Mouse (Mus musculus) C2C12 (cell line): ENCODE results near the gene Samd8. TPM values are rescaled to one million over a fixed set of nuclear protein-coding genes. Genes with fewer than 3 reads are reported as not detected.
A peak's percentile ranks its signal among the peaks of the same experiment; 100 is the strongest.

Experiments
- H3K27me3 ChIP-seq: one replicate; pipeline ENCODE4 v1.6.1; 2011; ENCODE audit not compliant: control insufficient read depth, insufficient read depth, insufficient read length
- H3K36me3 ChIP-seq: one replicate; pipeline ENCODE4 v1.6.1; 2011; ENCODE audit not compliant: control insufficient read depth, insufficient read depth
- H3K4me3 ChIP-seq: one replicate; pipeline ENCODE4 v1.5.1; 2011; ENCODE audit warnings: mild to moderate bottlenecking, control low read depth; ENCODE audit not compliant: poor library complexity, insufficient read depth, severe bottlenecking
- H3K79me2 ChIP-seq: one replicate; pipeline ENCODE4 v1.6.1; 2011; ENCODE audit not compliant: control insufficient read depth, insufficient read depth
- H3K79me3 ChIP-seq: one replicate; pipeline ENCODE4 v1.6.1; 2011; ENCODE audit warnings: low read depth, control low read depth
- H3ac ChIP-seq: one replicate; pipeline ENCODE3; 2011; ENCODE audit warnings: low read depth; ENCODE audit not compliant: control insufficient read depth, insufficient read length
- CEBPB ChIP-seq: IDR thresholded peaks from one replicate; pipeline ENCODE4 v1.6.1; 2011; ENCODE audit warnings: low read depth, mild to moderate bottlenecking, control low read depth, moderate library complexity
- CTCF ChIP-seq: IDR thresholded peaks from one replicate; pipeline ENCODE4 v1.5.1; 2011; ENCODE audit not compliant: control insufficient read depth, insufficient read depth, insufficient read length
- FOSL1 ChIP-seq: IDR thresholded peaks from one replicate; pipeline ENCODE4 v1.8.0; 2011; ENCODE audit warnings: mild to moderate bottlenecking, low read length; ENCODE audit not compliant: poor library complexity, insufficient read depth, severe bottlenecking
- MAX ChIP-seq: IDR thresholded peaks from one replicate; pipeline ENCODE4 v1.6.1; 2011; ENCODE audit warnings: mild to moderate bottlenecking, control low read depth
- MYOD1 ChIP-seq: IDR thresholded peaks from one replicate; pipeline ENCODE4 v1.6.1; 2011; ENCODE audit warnings: low read depth; ENCODE audit not compliant: control insufficient read depth, insufficient read length
- MYOG ChIP-seq: IDR thresholded peaks from one replicate; pipeline ENCODE4 v1.6.1; 2011; ENCODE audit not compliant: control insufficient read depth, insufficient read length; ENCODE audit errors: extremely low read depth
- USF1 ChIP-seq: IDR thresholded peaks from one replicate; pipeline ENCODE4 v1.6.1; 2011; ENCODE audit warnings: low read depth, mild to moderate bottlenecking, control low read depth, moderate library complexity
- polyA plus RNA-seq: library from polyadenylated mRNA; unstranded; fragments of >200 nt; fragmentation: generic; extraction: Trizol; gene quantifications from one replicate; pipeline ENCODE4 v1.2.1, GENCODE M21; 2012; ENCODE audit warnings: missing spikeins

The Samd8 gene
- polyA plus RNA-seq, 1 experiment = 7.8 TPM

- no peaks in the 10 kb centered on the region for H3K27me3 ChIP-seq
- no peak overlapping the region for H3ac ChIP-seq
- no peaks in the 10 kb centered on the region for H3K79me2 ChIP-seq
- no peak overlapping the region for H3K4me3 ChIP-seq
- no peaks in the 10 kb centered on the region for H3K36me3 ChIP-seq
- no peaks in the 10 kb centered on the region for H3K79me3 ChIP-seq
- no peak for TF ChIP-seq USF1
- no peak for TF ChIP-seq CEBPB
- no peak for TF ChIP-seq FOSL1
- no peak for TF ChIP-seq MYOD1
- no peak for TF ChIP-seq MAX
- no peak for TF ChIP-seq CTCF
- TF ChIP-seq MYOG = no peak
Measured at GRCm38 (mm10) chr14:21823897-21824296, 73.6 kb downstream of the Samd8 start.

- H3K79me3 ChIP-seq = no peaks in the 10 kb centered on the region
- TF ChIP-seq MAX (no peak), CEBPB (no peak), USF1 (no peak), CTCF (no peak), MYOG (no peak)
- H3K79me2 ChIP-seq = no peaks in the 10 kb centered on the region
- H3K27me3 ChIP-seq = no peaks in the 10 kb centered on the region
- H3K4me3 ChIP-seq = no peak within 1 kb of the TSS
- H3ac ChIP-seq = no peak within 1 kb of the TSS
- H3K36me3 ChIP-seq = no peaks in the 10 kb centered on the region
Measured at GRCm38 (mm10) chr14:21824938-21825337, 74.6 kb downstream of the Samd8 start, which contains the start of gene Vdac2. Gene Vdac2, plus strand, starts transcription at chr14:21825238.

- no peaks in the 10 kb centered on the region for H3K79me3 ChIP-seq
- no peaks in the 10 kb centered on the region for H3K36me3 ChIP-seq
- no peak overlapping the region for H3K4me3 ChIP-seq
- no peaks in the 10 kb centered on the region for H3K27me3 ChIP-seq
- H3ac ChIP-seq = no peak overlapping the region
- TF ChIP-seq USF1 = no peak
- TF ChIP-seq MAX = no peak
- TF ChIP-seq MYOD1 = no peak
- no peak for TF ChIP-seq CTCF
- no peak for TF ChIP-seq FOSL1
- TF ChIP-seq MYOG = no peak
- TF ChIP-seq CEBPB = no peak
- H3K79me2 ChIP-seq = no peaks in the 10 kb centered on the region
Measured at GRCm38 (mm10) chr14:21825786-21826491, 75.6 kb downstream of the Samd8 start.

- H3ac ChIP-seq = peak overlapping the region; percentile 96
- H3K27me3 ChIP-seq = no peaks in the 10 kb centered on the region
- peaks cover 50% of the 10 kb centered on the region for H3K79me2 ChIP-seq
- H3K36me3 ChIP-seq = peaks cover 30% of the 10 kb centered on the region
- peak; percentile 93 for TF ChIP-seq USF1
- no peak for TF ChIP-seq MYOG
- TF ChIP-seq MAX = peak; percentile 99
- peaks cover 44% of the 10 kb centered on the region for H3K79me3 ChIP-seq
- H3K4me3 ChIP-seq = peak overlapping the region; percentile 99
Measured at GRCm38 (mm10) chr14:21830876-21831767, 80.8 kb downstream of the Samd8 start.

GRCm38 (mm10) chr14:21831830-21832403 lies 81.6 kb downstream of the Samd8 start:
- no peaks in the 10 kb centered on the region for H3K27me3 ChIP-seq
- H3K4me3 ChIP-seq = peak overlapping the region; percentile 99
- TF ChIP-seq MYOD1 (no peak), MAX (no peak), CEBPB (no peak), USF1 (no peak), MYOG (no peak), CTCF (no peak), FOSL1 (no peak)
- H3K36me3 ChIP-seq = peaks cover 36% of the 10 kb centered on the region
- H3K79me2 ChIP-seq = peaks cover 58% of the 10 kb centered on the region
- peak overlapping the region; percentile 96 for H3ac ChIP-seq
- H3K79me3 ChIP-seq = peaks cover 51% of the 10 kb centered on the region
